Mouse (Mus musculus) kidney, postnatal 0 days (tissue): Measurements from ENCODE around the gene Ier2. TPM values are rescaled to one million over a fixed set of nuclear protein-coding genes. Genes with fewer than 3 reads are reported as not detected.
A peak's percentile ranks its signal among the peaks of the same experiment; 100 is the strongest.

Experiments
- ATAC-seq: fragments of 200-750 bp; cut with Nextera tagmentation; replicated peaks from 2 replicates; pipeline ENCODE4 v1.8.0; 2017; ENCODE audit warnings: low read depth, moderate number of reproducible peaks, moderate TSS enrichment, moderate library complexity; ENCODE audit not compliant: low FRiP score
- DNase-seq: peaks from one replicate; pipeline ENCODE4 v3.0.0-alpha.2; 2016; ENCODE audit warnings: low spot score
- H3K27ac ChIP-seq: fragments of 300-500 bp; sonication (generic); 2 replicates; pipeline ENCODE4 v1.5.1; 2014; ENCODE audit warnings: mild to moderate bottlenecking
- H3K27me3 ChIP-seq: fragments of 300-500 bp; sonication (generic); 2 replicates; pipeline ENCODE4 v1.6.1; 2014; ENCODE audit warnings: low read length, mixed read lengths; ENCODE audit not compliant: insufficient read depth
- H3K36me3 ChIP-seq: fragments of 300-500 bp; sonication (generic); 2 replicates; pipeline ENCODE4 v1.6.1; 2014; ENCODE audit warnings: low read length, mixed read lengths; ENCODE audit not compliant: insufficient read depth
- H3K4me1 ChIP-seq: fragments of 300-500 bp; sonication (generic); replicated peaks from 2 replicates; pipeline ENCODE4 v1.6.1; 2014; ENCODE audit warnings: antibody characterized with exemption, low read length, mixed read lengths; ENCODE audit not compliant: insufficient read depth
- H3K4me2 ChIP-seq: fragments of 300-500 bp; sonication (generic); 2 replicates; pipeline ENCODE4 v1.6.1; 2014; ENCODE audit warnings: mild to moderate bottlenecking, low read length, moderate library complexity, mixed read lengths
- H3K4me3 ChIP-seq: fragments of 300-500 bp; sonication (generic); replicated peaks from 2 replicates; pipeline ENCODE4 v1.5.1; 2014; ENCODE audit warnings: low read depth, low read length
- H3K9ac ChIP-seq: fragments of 300-500 bp; sonication (generic); 2 replicates; pipeline ENCODE4 v1.6.1; 2014; ENCODE audit warnings: low read depth, low read length
- H3K9me3 ChIP-seq: fragments of 300-500 bp; sonication (generic); replicated peaks from 2 replicates; pipeline ENCODE4 v1.6.1; 2016; ENCODE audit warnings: low read length, inconsistent platforms, mixed read lengths
- CTCF ChIP-seq: IDR thresholded peaks from 2 replicates; pipeline ENCODE4 v1.5.1; 2016; ENCODE audit warnings: antibody characterized with exemption, low read depth, mild to moderate bottlenecking, moderate library complexity
- WGBS: fragments of 180-500 bp; shearing (Covaris S2); extraction: QIAGEN DNeasy Blood & Tissue Kit; methylation state at CpG from one replicate; pipeline ENCODE4 v1.1.7; 2014; 5-methylcytosine and 5-hydroxymethylcytosine counted together
- polyA plus RNA-seq: library from polyadenylated mRNA; unstranded; fragments of >200 nt; fragmentation: Nextera tagmentation; extraction: Ambion mirVana; gene quantifications from 2 replicates; pipeline ENCODE4 v1.2.1, GENCODE M21; 2015

Gene Ier2
- polyA plus RNA-seq, 1 experiment from 2014 or later: 83.8 TPM

DNA sequence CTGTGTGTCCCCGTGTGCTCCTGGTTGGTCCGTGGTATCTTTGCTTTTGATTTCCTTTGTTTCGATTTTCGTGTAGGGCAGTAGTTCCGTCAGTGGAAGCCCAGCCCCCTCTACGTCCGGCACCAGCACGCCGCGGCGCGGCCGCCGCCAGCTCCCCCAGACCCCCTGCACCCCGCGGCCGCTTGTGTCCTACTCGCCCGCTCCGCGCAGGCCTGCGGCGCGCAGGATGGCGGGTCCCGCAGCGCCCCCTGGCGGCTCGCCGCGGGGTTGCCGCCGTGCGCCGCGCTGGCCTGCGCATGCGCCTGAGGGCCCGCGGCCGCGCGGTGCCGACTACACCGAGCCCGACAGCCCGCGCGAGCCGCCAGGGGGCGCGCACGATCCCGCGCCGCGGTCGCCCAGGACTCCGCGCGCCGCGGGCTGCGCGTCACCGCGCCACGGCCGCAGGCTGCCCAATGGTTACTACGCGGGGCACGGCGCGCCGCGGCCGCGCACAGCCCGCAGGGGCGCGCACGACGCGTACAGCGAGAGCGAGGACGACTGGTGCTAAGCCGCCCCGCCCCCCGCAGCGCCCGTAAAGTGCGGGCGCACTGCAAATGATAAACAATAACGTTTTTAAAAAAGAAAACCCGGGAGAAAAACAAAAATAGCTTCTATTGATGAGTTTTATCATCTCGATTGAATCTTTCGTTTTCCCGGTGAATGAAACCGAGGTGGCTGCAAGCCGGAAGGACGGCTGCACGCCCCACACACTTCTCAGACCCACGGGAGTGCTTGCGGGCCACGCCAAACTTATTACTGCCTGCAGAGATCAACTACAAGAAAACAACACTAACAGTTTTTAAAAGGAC lies 23.3 kb downstream of the Ier2 start:
- peak; percentile 92 for ATAC-seq
- Histone ChIP-seq H3K4me2 (peak overlapping the region; percentile 87), H3K27me3 (no peaks in the 10 kb centered on the region), H3K27ac (peak overlapping the region; percentile 89), H3K9ac (peak overlapping the region; percentile 77), H3K36me3 (no peaks in the 10 kb centered on the region), H3K4me1 (no peaks in the 10 kb centered on the region; the same call in 1 of the 2 replicates), H3K9me3 (no peaks in the 10 kb centered on the region), H3K4me3 (peak overlapping the region; percentile 53)
- peak; percentile 94 for DNase-seq
- peak; percentile 65 for TF ChIP-seq CTCF
- WGBS: under 1% methylated on average over 88 of the region's 106 CpGs

GRCm38 (mm10) chr8:84638555-84639161 lies 24.0 kb downstream of the Ier2 start:
- no peaks in the 10 kb centered on the region; the same call in 1 of the 2 replicates for H3K4me1 ChIP-seq
- H3K9ac ChIP-seq: peak overlapping the region; percentile 77
- H3K9me3 ChIP-seq: no peaks in the 10 kb centered on the region
- 0% methylated on average over 43 of the region's 52 CpGs for WGBS
- TF ChIP-seq CTCF: no peak
- DNase-seq (no peak), ATAC-seq (peak; percentile 15)
- peak overlapping the region; percentile 87 for H3K4me2 ChIP-seq
- no peaks in the 10 kb centered on the region for H3K36me3 ChIP-seq
- H3K27me3 ChIP-seq: no peaks in the 10 kb centered on the region
- H3K4me3 ChIP-seq: peak overlapping the region; percentile 53
- peak overlapping the region; percentile 89 for H3K27ac ChIP-seq

GRCm38 (mm10) chr8:84637946-84638554 lies 24.6 kb downstream of the Ier2 start:
- no peaks in the 10 kb centered on the region for H3K9me3 ChIP-seq
- peak overlapping the region; percentile 89 for H3K27ac ChIP-seq
- H3K27me3 ChIP-seq: no peaks in the 10 kb centered on the region
- H3K36me3 ChIP-seq: no peaks in the 10 kb centered on the region
- peak overlapping the region; percentile 77 for H3K9ac ChIP-seq
- peak overlapping the region; percentile 87 for H3K4me2 ChIP-seq
- ATAC-seq: no peak
- no peak for TF ChIP-seq CTCF
- H3K4me3 ChIP-seq: peak overlapping the region; percentile 53
- WGBS: 31% methylated on average over 8 of the region's 8 CpGs
- no peaks in the 10 kb centered on the region; the same call in 1 of the 2 replicates for H3K4me1 ChIP-seq
- peak; percentile 15 for DNase-seq

- no peak overlapping the region for H3K9ac ChIP-seq
- peak; percentile 51 for DNase-seq
- peak overlapping the region; percentile 67 for H3K27ac ChIP-seq
- no peaks in the 10 kb centered on the region; the same call in 1 of the 2 replicates for H3K4me1 ChIP-seq
- H3K27me3 ChIP-seq: no peaks in the 10 kb centered on the region
- no peaks in the 10 kb centered on the region for H3K9me3 ChIP-seq
- peak; percentile 14; the same call in 1 of the 2 replicates for ATAC-seq
- WGBS: 80% methylated on average over 17 of the region's 17 CpGs
- no peak for TF ChIP-seq CTCF
- no peak overlapping the region for H3K4me3 ChIP-seq
- H3K4me2 ChIP-seq: peak overlapping the region; percentile 13; the same call in 1 of the 2 replicates
- H3K36me3 ChIP-seq: no peaks in the 10 kb centered on the region
Observed at GRCm38 (mm10) chr8:84636051-84636691, 26.5 kb downstream of the Ier2 start.

- H3K4me3 ChIP-seq: no peak overlapping the region
- no peak overlapping the region for H3K4me2 ChIP-seq
- 63% methylated on average over 14 of the region's 14 CpGs for WGBS
- peak overlapping the region; percentile 67 for H3K27ac ChIP-seq
- TF ChIP-seq CTCF: no peak
- no peaks in the 10 kb centered on the region for H3K36me3 ChIP-seq
- no peak overlapping the region for H3K9ac ChIP-seq
- DNase-seq (no peak), ATAC-seq (no peak)
- H3K27me3 ChIP-seq: no peaks in the 10 kb centered on the region
- no peaks in the 10 kb centered on the region; the same call in 1 of the 2 replicates for H3K4me1 ChIP-seq
- no peaks in the 10 kb centered on the region for H3K9me3 ChIP-seq
Observed at GRCm38 (mm10) chr8:84635397-84636050, 27.1 kb downstream of the Ier2 start.
